Mouse (Mus musculus) heart, postnatal 4 days (tissue): ENCODE measurements around the gene Plekho2. TPM values are rescaled to one million over a fixed set of nuclear protein-coding genes. Genes with fewer than 3 reads are reported as not detected.

Source experiments
- DNase-seq: peaks from one replicate; pipeline ENCODE4 v3.0.0; 2021
- total RNA-seq, 2 experiments: library from RNA; stranded (reverse); gene quantifications; 2 replicates each; pipeline ENCODE4 v1.2.3; 2021

The Plekho2 gene
- total RNA-seq, 2 experiments from 2014 or later = 17.9 to 19.4 TPM

DNA sequence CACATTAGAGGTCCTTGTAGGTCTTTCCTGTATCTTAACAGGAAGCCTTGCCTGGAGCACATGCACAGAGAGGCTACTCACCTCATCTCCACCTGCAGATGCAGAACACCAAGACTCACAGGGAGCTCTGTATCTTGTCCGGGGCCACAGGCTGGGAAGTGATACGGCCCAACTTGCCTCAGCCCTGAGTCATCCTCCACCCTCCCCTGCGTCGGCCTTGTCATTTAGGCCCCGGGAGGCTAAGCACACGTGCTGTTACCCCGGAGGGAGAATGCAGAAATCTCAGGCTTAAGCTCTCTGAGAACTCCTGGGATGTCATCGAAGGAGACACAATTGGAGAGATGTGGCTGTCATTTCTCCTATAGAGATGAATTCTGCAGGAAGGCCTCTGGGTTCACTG is 50.2 kb downstream of the Plekho2 start:
- no peak for DNase-seq

DNA sequence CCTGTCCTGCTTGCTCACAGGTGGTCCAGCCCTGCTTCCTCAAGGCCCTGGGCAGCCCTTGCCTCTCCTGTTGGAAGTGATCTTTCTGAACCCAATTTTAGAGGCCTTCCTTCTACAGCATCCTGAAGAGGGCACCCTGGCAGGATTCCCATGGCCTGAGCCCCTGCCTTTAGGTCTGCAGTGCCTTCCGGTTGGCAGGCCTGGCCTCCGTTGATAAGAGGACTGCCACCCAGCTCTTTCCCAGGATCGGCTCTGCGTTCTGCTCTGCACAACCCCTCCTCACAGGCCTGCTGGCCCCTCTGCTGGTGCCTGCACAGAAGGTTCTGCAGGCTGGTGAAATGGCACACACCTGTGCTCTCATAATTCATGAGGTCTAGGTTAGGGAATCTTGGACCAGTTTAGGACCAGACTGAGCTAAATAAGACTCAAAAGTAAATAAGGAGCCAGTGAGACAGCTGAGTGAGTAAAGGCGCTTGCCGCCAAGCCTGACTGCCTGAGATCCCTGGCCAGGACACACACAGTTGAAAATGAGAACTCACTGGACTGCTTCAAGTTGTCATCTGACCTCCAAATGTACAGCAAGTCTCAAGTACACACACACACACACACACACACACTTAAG is 51.3 kb downstream of the Plekho2 start:
- DNase-seq = no peak

DNA sequence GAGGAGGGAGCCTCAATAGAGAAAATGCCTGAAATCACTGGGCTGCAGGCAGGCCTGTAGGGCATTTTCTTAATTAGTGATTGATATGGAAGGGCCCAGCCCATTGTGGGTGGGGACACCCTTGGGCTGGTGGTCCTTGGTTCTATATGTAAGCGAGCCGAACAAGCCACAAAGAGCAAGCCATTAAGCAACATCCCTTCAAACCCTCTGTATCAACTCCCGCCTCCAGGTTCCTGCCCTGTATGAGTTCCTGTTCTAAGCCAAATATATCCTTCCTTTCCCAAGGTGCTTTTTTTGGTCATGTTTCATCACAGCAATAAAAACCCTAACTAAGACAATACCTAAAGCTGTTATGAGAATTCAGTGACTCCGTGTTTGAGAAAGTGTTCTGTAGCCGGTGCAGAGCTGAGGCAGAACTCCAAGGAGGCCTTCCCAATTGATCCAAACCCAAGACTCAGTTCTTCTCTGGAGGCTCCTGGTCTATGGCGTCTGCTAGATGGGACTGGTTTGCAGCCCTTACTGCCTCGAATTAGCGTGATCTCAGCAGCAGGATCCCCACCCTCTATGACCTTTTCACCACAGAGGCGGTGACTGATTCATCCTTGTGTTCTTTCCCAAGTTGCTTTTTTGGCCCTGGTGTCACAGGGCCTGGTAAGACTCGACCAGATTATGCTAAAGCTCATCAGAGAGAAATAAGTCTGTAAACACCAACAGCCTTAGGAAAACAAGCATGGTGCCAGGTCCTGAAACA is 54.2 kb downstream of the Plekho2 start:
- DNase-seq = no peak

DNA sequence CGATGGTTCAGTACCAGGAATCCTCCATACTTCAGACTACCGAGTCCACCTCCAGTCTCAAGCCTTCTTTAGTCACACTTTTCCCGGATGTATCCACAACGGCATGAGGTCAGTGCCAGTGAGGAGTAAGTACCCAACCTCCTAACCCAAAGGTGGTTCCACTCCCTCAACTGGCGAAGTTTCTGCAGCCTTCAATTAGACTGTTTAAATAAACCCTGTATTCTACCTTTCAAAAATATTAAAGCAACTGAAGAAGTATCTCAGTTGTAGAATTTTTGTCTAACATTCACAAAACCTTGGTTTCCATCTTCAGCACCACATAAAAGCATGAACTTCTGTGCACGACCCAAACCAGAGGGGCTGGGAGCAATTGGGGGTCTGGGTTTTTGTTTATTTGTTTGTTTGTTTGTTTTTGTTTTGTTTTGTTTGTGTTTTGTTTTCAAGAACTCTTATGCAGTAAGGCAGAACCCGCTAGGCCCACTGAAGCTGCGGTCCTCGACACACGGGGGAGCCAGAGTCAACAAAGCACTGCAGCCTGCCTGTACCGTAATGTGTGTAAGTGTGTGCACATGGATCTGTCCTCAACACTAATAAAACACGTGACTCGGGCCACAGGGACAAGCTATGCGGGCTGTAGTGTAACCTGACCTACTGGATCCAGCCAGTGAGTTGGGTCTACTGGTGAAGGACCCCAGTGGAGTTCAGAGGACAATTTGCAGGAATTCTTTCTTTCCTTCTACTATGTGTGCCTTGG is 56.1 kb downstream of the Plekho2 start:
- DNase-seq = peak; percentile 87

DNA sequence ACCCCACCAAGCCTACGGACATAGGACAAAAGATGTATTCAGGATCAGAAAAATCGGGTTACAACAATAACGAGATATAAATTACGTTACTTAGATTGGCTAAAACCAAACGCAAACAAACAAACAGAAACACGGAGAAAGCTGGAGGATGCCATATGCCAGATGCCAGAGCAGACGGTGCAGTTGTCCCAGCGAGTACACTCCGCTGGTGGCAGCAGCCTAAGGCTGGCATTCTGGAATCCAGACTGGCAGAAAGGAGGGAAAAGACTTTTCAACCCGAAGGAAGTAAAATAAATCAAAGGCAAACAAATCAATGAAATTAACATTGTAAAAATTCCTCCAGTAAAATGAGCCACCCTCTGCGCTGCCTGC is 59.3 kb downstream of the Plekho2 start:
- DNase-seq = no peak

DNA sequence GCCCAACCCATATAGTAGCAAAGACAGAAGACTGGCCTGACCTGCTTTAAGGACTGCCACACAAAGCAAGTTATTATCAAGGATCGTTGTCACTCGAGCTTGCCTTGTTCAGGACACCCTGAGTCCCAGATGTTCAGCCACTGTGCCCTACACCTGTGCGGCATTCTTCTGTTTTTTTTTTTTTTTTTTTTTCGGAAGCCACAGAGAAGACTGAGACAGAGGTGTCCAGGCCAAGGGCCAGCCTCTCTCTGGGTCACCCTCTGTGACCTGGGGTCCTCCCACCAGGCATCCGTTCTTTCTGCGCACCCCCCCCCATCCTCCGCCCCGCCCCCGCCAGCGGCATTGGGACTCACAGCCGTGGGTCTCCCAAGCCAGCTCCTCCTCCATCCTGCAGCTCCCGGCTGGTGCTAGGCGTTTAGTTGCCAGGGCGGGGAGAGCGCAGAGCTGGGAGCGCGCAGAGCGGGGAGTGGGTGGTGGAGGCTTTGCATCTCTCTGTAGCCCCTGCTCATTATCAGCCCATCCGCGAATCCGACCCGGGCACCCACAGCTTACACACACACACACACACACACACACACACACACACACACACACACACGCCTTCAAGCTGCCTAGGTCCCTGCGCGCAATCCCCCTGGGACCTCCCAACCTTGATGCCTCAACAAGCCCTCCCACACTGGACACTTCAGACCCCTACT is 59.9 kb downstream of the Plekho2 start, which contains the start of gene Ankdd1a:
Gene Ankdd1a, minus strand, starts transcription at position 387 of the 698 bp plus-strand sequence.
- peak; percentile 32 for DNase-seq

DNA sequence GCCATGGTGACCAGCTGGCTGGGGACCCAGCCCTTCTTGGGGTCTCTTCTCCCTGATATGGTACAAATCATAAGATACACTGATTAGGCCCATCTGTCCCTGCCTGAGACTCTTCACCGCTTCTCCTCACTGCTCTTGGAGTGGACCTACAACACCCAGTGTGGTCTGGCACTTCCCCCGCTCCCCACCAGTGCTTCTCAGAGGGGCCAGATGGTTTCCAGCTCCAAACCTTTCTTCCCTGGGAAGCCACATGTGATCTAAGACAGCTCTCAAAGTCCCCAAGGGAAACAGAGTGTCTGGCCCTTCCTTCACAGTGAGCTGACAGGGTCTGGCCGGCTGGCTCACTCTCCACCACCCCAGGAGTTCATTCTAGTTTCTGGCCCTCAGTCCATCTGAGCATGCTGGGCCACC is 65.0 kb downstream of the Plekho2 start:
- no peak for DNase-seq

DNA sequence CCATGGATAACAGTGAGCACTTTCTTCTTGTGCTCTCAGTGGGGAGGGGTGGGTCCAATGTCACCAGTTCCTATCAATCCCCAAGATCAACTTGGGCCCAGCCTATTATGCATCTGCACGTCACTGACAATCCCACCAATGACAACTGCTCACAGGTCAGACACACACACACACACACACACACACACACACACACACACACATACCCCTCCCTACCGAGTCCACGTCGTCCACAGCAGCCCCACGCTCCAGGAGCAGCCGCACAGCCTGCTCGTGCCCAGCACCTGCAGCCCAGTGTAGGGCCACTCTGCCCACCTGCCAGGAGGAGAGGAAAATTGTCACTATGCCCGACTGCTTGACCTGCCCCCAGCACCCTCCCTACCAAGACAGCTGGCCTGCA is 65.4 kb downstream of the Plekho2 start:
- no peak for DNase-seq

DNA sequence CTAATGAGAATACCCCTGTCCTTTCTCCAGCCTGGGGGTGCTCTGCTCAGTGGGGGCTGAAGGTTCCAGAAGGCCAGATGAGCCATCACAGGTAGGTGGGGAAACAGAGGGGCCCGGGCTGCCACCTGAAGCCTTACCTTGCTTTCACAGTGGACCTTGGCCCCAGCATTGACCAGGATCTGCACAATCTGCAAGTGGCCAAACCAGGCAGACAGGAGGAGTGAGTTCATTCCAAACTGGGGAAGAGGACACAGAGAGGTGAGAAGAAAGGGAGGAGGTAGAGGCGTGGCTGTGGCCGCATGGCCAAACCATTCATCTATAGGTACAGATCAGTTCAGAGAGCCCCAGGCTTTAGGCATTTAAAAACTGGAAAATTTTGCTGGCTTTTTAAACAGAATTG is 67.3 kb downstream of the Plekho2 start:
- DNase-seq = no peak

DNA sequence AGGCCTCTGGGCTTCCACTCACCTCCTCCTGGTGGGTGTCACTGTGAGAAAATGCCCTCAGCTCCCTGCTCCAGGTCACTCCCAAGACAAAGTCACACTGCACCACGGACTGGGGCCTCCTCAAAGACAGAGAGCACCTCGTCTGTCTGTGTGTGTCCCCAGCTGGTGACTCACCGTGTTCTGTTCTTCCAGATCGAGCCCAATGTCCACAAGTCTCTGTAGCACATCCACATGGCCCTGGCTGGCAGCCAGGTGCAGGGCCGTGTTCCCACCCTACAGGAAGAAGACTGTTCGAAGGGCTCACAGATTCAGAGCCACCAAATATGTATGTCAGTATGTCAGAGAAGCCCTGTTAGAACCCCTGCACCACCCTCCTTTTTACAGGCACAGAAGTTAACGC is 71.4 kb downstream of the Plekho2 start:
- DNase-seq = no peak

DNA sequence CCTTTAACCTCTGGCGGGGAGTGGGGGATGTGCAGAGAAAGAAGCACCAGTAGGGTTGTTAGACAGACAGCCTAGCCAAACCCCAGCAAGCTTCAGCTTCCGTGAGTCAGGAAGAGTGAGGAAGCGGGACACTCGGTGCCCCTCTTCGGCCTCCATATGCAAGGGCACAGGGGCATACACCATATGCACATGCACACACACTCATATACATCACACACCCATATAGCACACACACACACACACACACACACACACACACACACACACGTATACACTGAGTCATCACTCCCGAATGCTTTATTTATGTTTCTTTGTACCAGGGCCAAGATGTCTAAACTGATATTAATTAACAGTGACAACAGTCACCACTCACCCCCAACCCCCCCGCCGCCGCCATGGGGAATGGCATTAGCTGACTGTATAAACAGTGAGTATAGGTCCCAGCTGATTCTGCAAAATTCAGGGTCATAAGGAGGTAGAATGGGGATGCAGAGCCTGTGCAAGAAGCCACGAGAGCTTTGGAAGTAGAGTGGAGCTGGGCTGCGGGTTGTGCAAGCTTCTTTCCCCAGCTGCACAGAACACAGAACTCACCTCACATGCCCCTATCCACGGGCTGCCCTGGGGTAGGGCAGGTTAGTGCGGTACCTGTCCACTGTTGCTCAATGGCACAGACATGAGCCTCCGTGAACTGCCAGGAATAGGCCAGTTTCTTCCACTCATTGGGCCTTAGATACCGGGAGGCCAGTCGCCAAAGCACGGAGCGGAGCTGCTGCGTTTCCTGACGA is 76.9 kb downstream of the Plekho2 start:
- DNase-seq = no peak

Other genes starting within 250 kb of the Plekho2 start
- gene Pdcd7, start 233.9 kb downstream of the Plekho2 start, total RNA-seq = 10 to 100 TPM; 12.1 to 13.2 TPM
- under 1 TPM in 1 of 2 experiments, not detected in 1; 0.36 TPM for gene Ubap1l, start 219.0 kb downstream of the Plekho2 start, total RNA-seq
- 1 to 10 TPM; 1.1 to 1.2 TPM for gene Kbtbd13, start 188.4 kb downstream of the Plekho2 start, total RNA-seq
- 10 to 100 TPM in 1 of 2 experiments, 1 to 10 TPM in 1; 10.0 to 10.7 TPM for gene Rasl12, start 181.5 kb downstream of the Plekho2 start, total RNA-seq
- gene Slc51b, start 157.1 kb downstream of the Plekho2 start, total RNA-seq = not detected
- 1 to 10 TPM; 7.6 to 8.8 TPM for gene Mtfmt, start 144.3 kb downstream of the Plekho2 start, total RNA-seq
- gene Spg21, start 119.1 kb downstream of the Plekho2 start, total RNA-seq = 10 to 100 TPM; 24.6 to 27.8 TPM
- not detected for gene Ankdd1a, start 59.8 kb downstream of the Plekho2 start, total RNA-seq
- gene Pif1, start 7.1 kb upstream of the Plekho2 start, total RNA-seq = 1 to 10 TPM; 6.2 to 7.6 TPM
- 10 to 100 TPM; 89.4 to 97.0 TPM for gene Rbpms2, start 49.6 kb upstream of the Plekho2 start, total RNA-seq
- gene Oaz2, start 88.0 kb upstream of the Plekho2 start, total RNA-seq = 100 to 1,000 TPM; 213 to 221 TPM
- 10 to 100 TPM; 45.1 to 46.2 TPM for gene Zfp609, start 247.5 kb upstream of the Plekho2 start, total RNA-seq